Mouse (Mus musculus) heart, postnatal 4 days (tissue): Measurements from ENCODE around the gene Ak6. TPM values are rescaled to one million over a fixed set of nuclear protein-coding genes. Genes with fewer than 3 reads are reported as not detected.

Experiments
- DNase-seq: peaks from one replicate; pipeline ENCODE4 v3.0.0; 2021
- total RNA-seq, 2 experiments: library from RNA; stranded (reverse); gene quantifications; 2 replicates each; pipeline ENCODE4 v1.2.3; 2021

Gene Ak6
- 100 to 1,000 TPM; 102 to 106 TPM for total RNA-seq

- DNase-seq: peak; percentile 95
Measured at GRCm38 (mm10) chr13:100650550-100651438, at the start of gene Ak6, which contains the start of gene Rad17. Gene Ak6, plus strand, starts transcription at chr13:100650979. Gene Rad17, minus strand, starts transcription at chr13:100651051.

- no peak for DNase-seq
Measured at GRCm38 (mm10) chr13:100601034-100601433, 49.7 kb upstream of the Ak6 start.

- DNase-seq: no peak
Measured at GRCm38 (mm10) chr13:100602239-100602902, 48.4 kb upstream of the Ak6 start.

- no peak for DNase-seq
Measured at GRCm38 (mm10) chr13:100603031-100603737, 47.6 kb upstream of the Ak6 start.

- DNase-seq: no peak
Measured at GRCm38 (mm10) chr13:100603738-100604095, 47.1 kb upstream of the Ak6 start.

- no peak for DNase-seq
Measured at GRCm38 (mm10) chr13:100605845-100606244, 44.9 kb upstream of the Ak6 start.

- DNase-seq: no peak
Measured at GRCm38 (mm10) chr13:100607756-100608155, 43.0 kb upstream of the Ak6 start.

- DNase-seq: no peak
Measured at GRCm38 (mm10) chr13:100611266-100611665, 39.5 kb upstream of the Ak6 start.

- no peak for DNase-seq
Measured at GRCm38 (mm10) chr13:100612251-100612650, 38.5 kb upstream of the Ak6 start.

- no peak for DNase-seq
Measured at GRCm38 (mm10) chr13:100612903-100613302, 37.9 kb upstream of the Ak6 start.

GRCm38 (mm10) chr13:100616181-100617087 lies 34.3 kb upstream of the Ak6 start, which contains the start of gene Marveld2:
Gene Marveld2, minus strand, starts transcription at chr13:100616971.
- DNase-seq: peak; percentile 50

- DNase-seq: no peak
Measured at GRCm38 (mm10) chr13:100617583-100617982, 33.2 kb upstream of the Ak6 start.

GRCm38 (mm10) chr13:100622241-100622640 lies 28.5 kb upstream of the Ak6 start:
- DNase-seq: no peak

- no peak for DNase-seq
Measured at GRCm38 (mm10) chr13:100634106-100634691, 16.6 kb upstream of the Ak6 start.

- no peak for DNase-seq
Measured at GRCm38 (mm10) chr13:100642471-100643209, 8.1 kb upstream of the Ak6 start.

- DNase-seq: no peak
Measured at GRCm38 (mm10) chr13:100648223-100648622, 2.6 kb upstream of the Ak6 start.

- no peak for DNase-seq
Measured at GRCm38 (mm10) chr13:100651439-100652186, 834 bp downstream of the Ak6 start, which contains the start of gene Taf9. Gene Taf9, plus strand, starts transcription at chr13:100651579.

- no peak for DNase-seq
Measured at GRCm38 (mm10) chr13:100658091-100658490, 7.3 kb downstream of the Ak6 start.

- DNase-seq: peak; percentile 73
Measured at GRCm38 (mm10) chr13:100659864-100660456, 9.2 kb downstream of the Ak6 start.
